ENCODE assay signal across 8 mouse cellular contexts in the genomic region with DNA sequence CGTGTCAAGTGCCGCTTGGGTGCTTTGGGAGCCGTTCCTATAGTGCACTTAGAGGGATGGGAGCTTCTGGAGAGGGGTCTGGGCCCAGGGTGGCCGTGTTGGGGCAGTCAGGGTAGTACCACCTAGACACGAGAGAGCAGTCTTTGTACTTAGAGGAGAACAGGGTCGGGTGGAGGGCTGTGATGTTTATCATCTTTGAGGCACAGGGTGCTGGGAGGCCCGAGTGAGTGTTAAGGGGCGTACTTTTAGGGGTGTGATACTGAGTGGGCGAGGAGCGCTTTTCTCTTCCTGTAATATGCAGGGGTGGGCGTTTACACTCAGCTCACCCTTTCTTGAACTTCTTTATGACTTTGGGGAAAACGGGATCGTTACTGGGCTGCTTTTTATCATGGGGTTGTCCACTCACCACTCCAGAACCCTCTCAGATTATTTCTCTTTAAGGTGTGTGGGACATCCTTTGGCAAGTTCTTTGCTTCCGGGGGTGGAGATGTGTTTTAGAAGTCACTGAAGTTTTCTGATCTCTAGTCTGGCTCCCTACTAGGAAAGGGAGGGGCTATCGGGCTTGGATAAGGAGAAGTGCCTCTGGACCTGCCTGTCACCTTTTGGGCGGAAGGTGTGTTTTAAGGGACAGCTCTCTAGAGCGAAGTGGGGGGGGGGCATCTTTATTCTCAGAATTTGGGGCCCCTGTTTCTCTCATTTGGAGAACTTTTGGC. TPM values are rescaled to one million over a fixed set of nuclear protein-coding genes. Genes with fewer than 3 reads are reported as not detected.
DNase-seq lines count a peak whose midpoint lies in the region; ATAC-seq and TF ChIP-seq lines count a peak whose summit lies in the region.

No protein-coding gene starts in this region.

- no peak for TF ChIP-seq CTCF in left cerebral cortex, adult 2 months (IDR thresholded peaks at IDR 0.05)

- peak; percentile 75 for ATAC-seq in forebrain, embryonic 13.5 days
- peak; percentile 61 for ATAC-seq in intestine, embryonic 14.5 days (replicated peaks; ENCODE audit: low FRiP score, low TSS enrichment, low read depth)
- ATAC-seq in liver, embryonic 16.5 days (ENCODE audit: low read depth): peak; percentile 37
- peak; percentile 66 for ATAC-seq in neural tube, embryonic 15.5 days (ENCODE audit: low FRiP score)

- under 1% methylated on average over 17 of the region's 17 CpGs for WGBS in forebrain, embryonic 13.5 days
- 1% methylated on average over 17 of the region's 17 CpGs for WGBS in intestine, embryonic 14.5 days
- 1% methylated on average over 17 of the region's 17 CpGs for WGBS in liver, embryonic 16.5 days (ENCODE audit: insufficient replicate concordance)
- WGBS in neural tube, embryonic 15.5 days: 2% methylated on average over 17 of the region's 17 CpGs

- peak overlapping the region; percentile 99 for H3K27ac ChIP-seq in left cerebral cortex, adult 2 months
- H3K27ac ChIP-seq in forebrain, embryonic 13.5 days: peak overlapping the region; percentile 98
- H3K27ac ChIP-seq in intestine, embryonic 14.5 days (ENCODE audit: low read depth): peak overlapping the region; percentile 96
- H3K27ac ChIP-seq in liver, embryonic 16.5 days (ENCODE audit: low read length): peak overlapping the region; percentile 96
- peak overlapping the region; percentile 100 for H3K27ac ChIP-seq in neural tube, embryonic 15.5 days (replicated peaks)

- peak in 1 of 2 experiments; percentile 51 for DNase-seq in left cerebral cortex, adult 2 months (ENCODE audit: extremely low spot score in 1 of 2, low spot score in 2 of 2)
- no peak for DNase-seq in left cerebral cortex, postnatal 36 days (ENCODE audit: low spot score in 2 of 2)
- peak; percentile 53 for DNase-seq in ZHBTc4 (ENCODE audit: low read depth, low spot score)
- DNase-seq in intestine, embryonic 14.5 days (ENCODE audit: low spot score): no peak
- DNase-seq in layer of hippocampus, adult 9-10 months (ENCODE audit: low spot score): no peak

- peak overlapping the region; percentile 73 for H3K4me3 ChIP-seq in left cerebral cortex, adult 2 months
- H3K4me3 ChIP-seq in forebrain, embryonic 13.5 days: peak overlapping the region; percentile 74
- peak overlapping the region; percentile 80 for H3K4me3 ChIP-seq in intestine, embryonic 14.5 days (ENCODE audit: low read depth, low read length)
- H3K4me3 ChIP-seq in liver, embryonic 16.5 days (ENCODE audit: low read depth, low read length): peak overlapping the region; percentile 89
- peak overlapping the region; percentile 68 for H3K4me3 ChIP-seq in neural tube, embryonic 15.5 days (replicated peaks)

- H3K27me3 ChIP-seq in forebrain, embryonic 13.5 days: no peaks in the 10 kb centered on the region
- H3K27me3 ChIP-seq in intestine, embryonic 14.5 days (replicated peaks; ENCODE audit: control insufficient read depth, insufficient read depth, low read length): no peaks in the 10 kb centered on the region
- no peaks in the 10 kb centered on the region for H3K27me3 ChIP-seq in liver, embryonic 16.5 days (ENCODE audit: control insufficient read depth, insufficient read depth, low read depth, low read length)
- H3K27me3 ChIP-seq in neural tube, embryonic 15.5 days (replicated peaks): no peaks in the 10 kb centered on the region

- intact Hi-C loops in left cerebral cortex, adult 2 months (cut with DNase I): loop anchor here (1.0 to 5.0 kb wide), 2 partner anchors 9 to 100 kb away; no protein-coding TSS in a partner anchor
- intact Hi-C loops in left cerebral cortex, postnatal 36 days (cut with DNase I): no loop called here

- peak overlapping the region; percentile 93 for H3K9ac ChIP-seq in forebrain, embryonic 13.5 days
- peak overlapping the region; percentile 84 for H3K9ac ChIP-seq in intestine, embryonic 14.5 days (ENCODE audit: low read length)
- peak overlapping the region; percentile 96 for H3K9ac ChIP-seq in liver, embryonic 16.5 days (ENCODE audit: low read depth, low read length)
- H3K9ac ChIP-seq in neural tube, embryonic 15.5 days (replicated peaks): peak overlapping the region; percentile 84

- H3K9me3 ChIP-seq in forebrain, embryonic 13.5 days (replicated peaks): no peaks in the 10 kb centered on the region
- 0 out of 2 replicates have a peak, but pooled peaks cover 3% of the 10 kb centered on the region for H3K9me3 ChIP-seq in intestine, embryonic 14.5 days (ENCODE audit: control insufficient read depth, low read length)
- no peaks in the 10 kb centered on the region for H3K9me3 ChIP-seq in liver, embryonic 16.5 days (replicated peaks; ENCODE audit: control insufficient read depth, low read length)
- H3K9me3 ChIP-seq in neural tube, embryonic 15.5 days (replicated peaks): no peaks in the 10 kb centered on the region

- 0 out of 2 replicates have a peak, but pooled peaks cover 3% of the 10 kb centered on the region for H3K36me3 ChIP-seq in forebrain, embryonic 13.5 days (ENCODE audit: poor library complexity, severe bottlenecking)
- H3K36me3 ChIP-seq in intestine, embryonic 14.5 days (ENCODE audit: control insufficient read depth, insufficient read depth, low read length): no peaks in the 10 kb centered on the region
- no peaks in the 10 kb centered on the region for H3K36me3 ChIP-seq in liver, embryonic 16.5 days (ENCODE audit: control insufficient read depth, insufficient read depth)
- H3K36me3 ChIP-seq in neural tube, embryonic 15.5 days: no peaks in the 10 kb centered on the region

- peaks cover 32% of the 10 kb centered on the region for H3K4me1 ChIP-seq in forebrain, embryonic 13.5 days
- H3K4me1 ChIP-seq in intestine, embryonic 14.5 days (replicated peaks; ENCODE audit: control insufficient read depth, insufficient read depth, low read length): peaks cover 25% of the 10 kb centered on the region
- H3K4me1 ChIP-seq in liver, embryonic 16.5 days (ENCODE audit: control insufficient read depth, low read depth, low read length): peaks cover 45% of the 10 kb centered on the region
- H3K4me1 ChIP-seq in neural tube, embryonic 15.5 days: peaks cover 34% of the 10 kb centered on the region

- peak overlapping the region; percentile 80 for H3K4me2 ChIP-seq in forebrain, embryonic 13.5 days
- peak overlapping the region; percentile 84 for H3K4me2 ChIP-seq in intestine, embryonic 14.5 days (ENCODE audit: low read length)
- peak overlapping the region; percentile 67 for H3K4me2 ChIP-seq in liver, embryonic 16.5 days (ENCODE audit: low read depth, low read length)
- peak overlapping the region; percentile 75 for H3K4me2 ChIP-seq in neural tube, embryonic 15.5 days

RNA-seq across cellular contexts. Expression of a gene that starts 1.0 kb away (rescaled TPM):
- 100 to 1,000 TPM; 115 to 116 TPM for total RNA-seq in left cerebral cortex, adult 2 months (2021)
- 100 to 1,000 TPM; 113 to 124 TPM for total RNA-seq in left cerebral cortex, postnatal 36 days (2021)
- polyA plus RNA-seq in forebrain, embryonic 13.5 days (2015; fragmentation: Nextera tagmentation; extraction: Ambion mirVana): 75.2 and 82.2 TPM in 2 replicates
- 83.4 and 90.5 TPM in 2 replicates for polyA plus RNA-seq in intestine, embryonic 14.5 days (2014; fragmentation: Nextera tagmentation; extraction: Ambion mirVana)
- 24.8 and 26.3 TPM in 2 replicates for polyA plus RNA-seq in liver, embryonic 16.5 days (2015; fragmentation: Nextera tagmentation; extraction: Ambion mirVana)
- 52.0 and 59.7 TPM in 2 replicates for polyA plus RNA-seq in neural tube, embryonic 15.5 days (2015; fragmentation: Nextera tagmentation; extraction: Ambion mirVana)

RNA-seq across cellular contexts. Expression of a gene that starts 39.3 kb away (rescaled TPM):
- total RNA-seq in left cerebral cortex, adult 2 months (2021): 10 to 100 TPM; 25.9 to 27.1 TPM
- total RNA-seq in left cerebral cortex, postnatal 36 days (2021): 10 to 100 TPM; 29.4 to 31.1 TPM
- 35.1 and 36.5 TPM in 2 replicates for polyA plus RNA-seq in forebrain, embryonic 13.5 days (2015; fragmentation: Nextera tagmentation; extraction: Ambion mirVana)
- polyA plus RNA-seq in intestine, embryonic 14.5 days (2014; fragmentation: Nextera tagmentation; extraction: Ambion mirVana): 20.8 and 23.6 TPM in 2 replicates
- 15.6 and 16.1 TPM in 2 replicates for polyA plus RNA-seq in liver, embryonic 16.5 days (2015; fragmentation: Nextera tagmentation; extraction: Ambion mirVana)
- 32.6 and 33.9 TPM in 2 replicates for polyA plus RNA-seq in neural tube, embryonic 15.5 days (2015; fragmentation: Nextera tagmentation; extraction: Ambion mirVana)

RNA-seq across cellular contexts. Expression of a gene that starts 39.4 kb away (rescaled TPM):
- 100 to 1,000 TPM; 746 to 788 TPM for total RNA-seq in left cerebral cortex, adult 2 months (2021)
- total RNA-seq in left cerebral cortex, postnatal 36 days (2021): 100 to 1,000 TPM; 818 to 936 TPM
- 68.2 and 72.8 TPM in 2 replicates for polyA plus RNA-seq in forebrain, embryonic 13.5 days (2015; fragmentation: Nextera tagmentation; extraction: Ambion mirVana)
- polyA plus RNA-seq in intestine, embryonic 14.5 days (2014; fragmentation: Nextera tagmentation; extraction: Ambion mirVana): 58.5 and 66.6 TPM in 2 replicates
- 85.0 and 101 TPM in 2 replicates for polyA plus RNA-seq in liver, embryonic 16.5 days (2015; fragmentation: Nextera tagmentation; extraction: Ambion mirVana)
- polyA plus RNA-seq in neural tube, embryonic 15.5 days (2015; fragmentation: Nextera tagmentation; extraction: Ambion mirVana): 187 and 191 TPM in 2 replicates
